Mouse (Mus musculus) testis, adult 2 months (tissue): ENCODE results near the gene Sox1.

Experiments used
- CTCF ChIP-seq: fragments of 200-500 bp; IDR thresholded peaks from 2 replicates; pipeline ENCODE4 v1.5.1; 2012; ENCODE audit warnings: low read depth, mild to moderate bottlenecking, inconsistent platforms, low read length, moderate library complexity; ENCODE audit not compliant: control insufficient read depth, insufficient read depth, insufficient replicate concordance
- POLR2A ChIP-seq: fragments of 200-500 bp; IDR thresholded peaks from 2 replicates; pipeline ENCODE4 v1.6.1; 2012; ENCODE audit warnings: low read depth, mild to moderate bottlenecking, inconsistent platforms, low read length, moderate library complexity; ENCODE audit not compliant: control insufficient read depth

- TF ChIP-seq CTCF (no peak), POLR2A (no peak)
Observed at GRCm38 (mm10) chr8:12420537-12420936, 25.4 kb downstream of the Sox1 start.
